Mouse (Mus musculus): ENCODE data around the gene Pdzd8. TPM values are rescaled to one million over a fixed set of nuclear protein-coding genes. Genes with fewer than 3 reads are reported as not detected.

Gene Pdzd8
- polyA plus RNA-seq (2021): 38.5 TPM

- CTCF ChIA-PET: no interaction called here
- DNase-seq (ENCODE audit: low read depth, low spot score) (no peak), ATAC-seq (peak; percentile 92)
- in situ Hi-C loops (cut with MboI; ENCODE audit: low pct_unique_long_range_greater_than_20kb): loop anchor here (5.0 kb wide), 1 partner anchor 112 kb away; the partner anchor contains the start of gene Emx2
- H3K27me3 ChIP-seq: no peaks in the 10 kb centered on the region
- no peak for TF ChIP-seq CTCF (IDR thresholded peaks at IDR 0.05)
- POLR2A ChIA-PET: interaction anchor here (0.9 kb wide), 2 partner anchors 16 to 122 kb away, joined by 3 read pairs; no protein-coding TSS in a partner anchor
Measured at GRCm38 (mm10) chr19:59345658-59346283, at the start of gene Pdzd8. Pdzd8 (minus strand) TSS chr19:59345780.

GRCm38 (mm10) chr19:59393777-59394441 is 48.3 kb upstream of the Pdzd8 start:
- no peak for ATAC-seq

GRCm38 (mm10) chr19:59388847-59389606 is 43.4 kb upstream of the Pdzd8 start:
- ChIA-PET CTCF (interaction anchor here (1.1 to 4.7 kb wide), 8 partner anchors 10 to 952 kb away, joined by 3 to 27 read pairs (median 12); no protein-coding TSS in a partner anchor), POLR2A (interaction anchor here (0.5 to 0.7 kb wide), 2 partner anchors 12 to 73 kb away, joined by 4 read pairs; no protein-coding TSS in a partner anchor)
- no peak for DNase-seq (ENCODE audit: low read depth, low spot score)
- peaks cover 12% of the 10 kb centered on the region for H3K27me3 ChIP-seq
- in situ Hi-C loops (cut with MboI; ENCODE audit: low pct_unique_long_range_greater_than_20kb): loop anchor here (10.0 kb wide), 1 partner anchor 144 kb away; no protein-coding TSS in a partner anchor
- TF ChIP-seq CTCF (IDR thresholded peaks at IDR 0.05): peak; percentile 77
- ATAC-seq: peak; percentile 83

More at GRCm38 (mm10) chr19:59393777-59394441, 48.3 kb upstream of the Pdzd8 start:
- ChIA-PET POLR2A (no interaction called here), CTCF (interaction anchor here (1.8 kb wide), 1 partner anchor 917 kb away, joined by 5 read pairs; no protein-coding TSS in a partner anchor)
- TF ChIP-seq CTCF (IDR thresholded peaks at IDR 0.05): no peak
- no peaks in the 10 kb centered on the region for H3K27me3 ChIP-seq
- in situ Hi-C loops (cut with MboI; ENCODE audit: low pct_unique_long_range_greater_than_20kb): loop anchor here (5.0 to 10.0 kb wide), 2 partner anchors 761 to 918 kb away; no protein-coding TSS in a partner anchor
- DNase-seq (ENCODE audit: low read depth, low spot score): no peak

GRCm38 (mm10) chr19:59388399-59388798 is 42.8 kb upstream of the Pdzd8 start:
- CTCF ChIA-PET: interaction anchor here (1.0 to 4.7 kb wide), 12 partner anchors 8 to 953 kb away, joined by 3 to 27 read pairs (median 6); no protein-coding TSS in a partner anchor
- ATAC-seq: no peak
- TF ChIP-seq CTCF (IDR thresholded peaks at IDR 0.05): no peak
- POLR2A ChIA-PET: interaction anchor here (0.5 kb wide), 1 partner anchor 13 kb away, joined by 4 read pairs; no protein-coding TSS in a partner anchor
- no peak for DNase-seq (ENCODE audit: low read depth, low spot score)
- H3K27me3 ChIP-seq: peaks cover 12% of the 10 kb centered on the region
- in situ Hi-C loops (cut with MboI; ENCODE audit: low pct_unique_long_range_greater_than_20kb): loop anchor here (10.0 kb wide), 1 partner anchor 144 kb away; no protein-coding TSS in a partner anchor

- TF ChIP-seq CTCF (IDR thresholded peaks at IDR 0.05): peak; percentile 92
- ATAC-seq: peak; percentile 53
- ChIA-PET CTCF (interaction anchor here (0.6 to 4.7 kb wide), 12 partner anchors 9 to 954 kb away, joined by 3 to 27 read pairs (median 4); no protein-coding TSS in a partner anchor), POLR2A (interaction anchor here (0.6 kb wide), 1 partner anchor 14 kb away, joined by 3 read pairs; no protein-coding TSS in a partner anchor)
- DNase-seq (ENCODE audit: low read depth, low spot score): no peak
- in situ Hi-C loops (cut with MboI; ENCODE audit: low pct_unique_long_range_greater_than_20kb): loop anchor here (10.0 kb wide), 1 partner anchor 142 kb away; no protein-coding TSS in a partner anchor
- H3K27me3 ChIP-seq: peaks cover 20% of the 10 kb centered on the region
Measured at GRCm38 (mm10) chr19:59387178-59387577, 41.6 kb upstream of the Pdzd8 start.

- ATAC-seq (no peak), DNase-seq (ENCODE audit: low read depth, low spot score) (no peak)
- POLR2A ChIA-PET: no interaction called here
- TF ChIP-seq CTCF (IDR thresholded peaks at IDR 0.05): no peak
- in situ Hi-C loops (cut with MboI; ENCODE audit: low pct_unique_long_range_greater_than_20kb): loop anchor here (10.0 kb wide), 1 partner anchor 140 kb away; no protein-coding TSS in a partner anchor
- H3K27me3 ChIP-seq: peaks cover 36% of the 10 kb centered on the region
- CTCF ChIA-PET: no interaction called here
Measured at GRCm38 (mm10) chr19:59384582-59385495, 39.3 kb upstream of the Pdzd8 start.

GRCm38 (mm10) chr19:59382416-59382917 is 36.9 kb upstream of the Pdzd8 start:
- TF ChIP-seq CTCF (IDR thresholded peaks at IDR 0.05): peak; percentile 34
- ChIA-PET CTCF (interaction anchor here (1.5 to 1.7 kb wide), 2 partner anchors 143 to 928 kb away, joined by 4 to 5 read pairs; no protein-coding TSS in a partner anchor), POLR2A (interaction anchor here (0.6 kb wide), 1 partner anchor 1001 kb away, joined by 4 read pairs; no protein-coding TSS in a partner anchor)
- ATAC-seq (no peak), DNase-seq (ENCODE audit: low read depth, low spot score) (no peak)
- H3K27me3 ChIP-seq: peaks cover 34% of the 10 kb centered on the region
- in situ Hi-C loops (cut with MboI; ENCODE audit: low pct_unique_long_range_greater_than_20kb): loop anchor here (10.0 kb wide), 1 partner anchor 138 kb away; no protein-coding TSS in a partner anchor

- ChIA-PET POLR2A (interaction anchor here (0.6 kb wide), 1 partner anchor 205 kb away, joined by 5 read pairs; no protein-coding TSS in a partner anchor), CTCF (interaction anchor here (1.0 to 2.9 kb wide), 7 partner anchors 9 to 1195 kb away, joined by 3 to 14 read pairs (median 5); no protein-coding TSS in a partner anchor)
- in situ Hi-C loops (cut with MboI; ENCODE audit: low pct_unique_long_range_greater_than_20kb): loop anchor here (10.0 kb wide), 1 partner anchor 135 kb away; no protein-coding TSS in a partner anchor
- peak; percentile 54 for TF ChIP-seq CTCF (IDR thresholded peaks at IDR 0.05)
- peaks cover 36% of the 10 kb centered on the region for H3K27me3 ChIP-seq
- DNase-seq (ENCODE audit: low read depth, low spot score): no peak
- peak; percentile 54 for ATAC-seq
Measured at GRCm38 (mm10) chr19:59379995-59380394, 34.4 kb upstream of the Pdzd8 start.
